Mouse (Mus musculus) A20 (cell line): ENCODE results near the gene Ccdc148.

Experiments
- DNase-seq: peaks from one replicate; pipeline ENCODE4 v3.0.0-alpha.2; 2011; ENCODE audit warnings: low read depth, low spot score

The Ccdc148 gene

DNA sequence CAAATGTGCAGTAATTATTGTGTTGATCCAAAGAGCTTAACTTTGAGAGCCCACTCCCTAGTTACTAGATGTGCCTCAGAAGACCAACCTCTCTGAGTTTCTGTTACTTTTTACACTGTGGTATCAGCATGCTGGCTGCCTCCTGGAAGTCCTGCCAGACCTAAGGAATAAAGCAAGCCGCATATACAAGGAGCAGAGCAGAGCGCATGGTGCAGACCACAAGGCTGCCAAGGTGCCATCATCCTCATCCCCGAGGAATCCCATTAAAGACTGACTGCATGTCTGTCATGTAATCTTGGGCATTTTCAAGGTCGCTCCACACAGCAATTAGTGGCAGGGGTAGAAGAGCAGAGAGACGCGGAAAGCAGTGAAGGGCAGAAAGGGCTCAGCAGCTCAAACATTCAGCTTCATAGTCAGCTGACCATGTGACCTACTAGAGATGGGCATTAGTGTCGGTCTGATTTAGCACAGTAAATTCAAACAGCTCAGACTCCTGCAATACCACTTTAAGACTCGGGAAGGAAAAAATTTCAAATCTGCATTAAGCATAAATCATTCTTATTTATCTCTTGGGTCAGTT is 110.1 kb downstream of the Ccdc148 start:
- no peak for DNase-seq

DNA sequence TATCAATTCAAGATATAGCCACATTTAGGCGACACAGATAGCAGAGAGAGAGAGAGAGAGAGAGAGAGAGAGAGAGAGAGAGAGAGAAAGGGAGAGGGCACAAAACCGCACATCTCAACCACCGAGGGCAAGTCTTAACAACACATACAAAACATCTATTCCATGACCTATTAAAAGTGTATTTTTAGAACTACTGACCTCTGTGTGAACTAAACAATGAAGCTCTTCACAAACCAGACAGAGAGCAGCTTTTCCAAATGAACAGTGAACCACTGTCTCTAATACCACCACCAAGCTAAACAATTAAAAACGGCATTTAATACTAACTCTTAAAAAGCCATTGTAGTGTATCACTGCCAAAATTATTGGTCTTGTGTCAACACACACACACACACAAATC is 110.8 kb downstream of the Ccdc148 start:
- no peak for DNase-seq

DNA sequence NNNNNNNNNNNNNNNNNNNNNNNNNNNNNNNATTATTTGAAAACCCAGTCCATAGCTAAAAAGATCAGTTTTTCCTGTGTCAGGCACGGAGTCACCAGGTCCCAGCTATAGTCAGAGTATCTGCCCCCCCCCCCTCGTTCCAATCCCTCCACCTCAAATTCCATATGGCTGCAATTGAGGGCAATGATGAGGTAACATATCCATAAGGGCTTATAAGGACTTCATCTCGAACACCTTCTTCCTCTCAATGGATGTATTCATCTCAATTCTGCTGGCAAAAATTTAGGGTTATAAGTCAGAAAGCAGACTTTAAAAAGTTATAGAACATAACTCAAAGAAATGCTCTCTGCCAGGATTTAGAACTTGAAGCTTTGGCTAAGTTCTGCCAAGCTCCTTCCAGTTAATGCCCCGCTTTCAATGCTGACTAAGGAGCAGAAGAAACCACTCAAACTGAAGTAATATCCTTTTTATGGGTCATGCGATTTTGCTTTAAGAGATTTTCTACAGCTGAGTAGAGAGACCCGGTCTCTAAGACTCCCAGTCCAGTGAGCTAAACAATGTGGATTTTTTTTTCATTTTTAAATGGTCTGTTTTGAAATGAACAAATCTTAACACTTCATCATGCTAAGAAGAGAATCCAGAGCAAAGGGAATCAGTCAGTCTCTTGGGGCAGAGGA is 111.6 kb downstream of the Ccdc148 start:
- DNase-seq: no peak

DNA sequence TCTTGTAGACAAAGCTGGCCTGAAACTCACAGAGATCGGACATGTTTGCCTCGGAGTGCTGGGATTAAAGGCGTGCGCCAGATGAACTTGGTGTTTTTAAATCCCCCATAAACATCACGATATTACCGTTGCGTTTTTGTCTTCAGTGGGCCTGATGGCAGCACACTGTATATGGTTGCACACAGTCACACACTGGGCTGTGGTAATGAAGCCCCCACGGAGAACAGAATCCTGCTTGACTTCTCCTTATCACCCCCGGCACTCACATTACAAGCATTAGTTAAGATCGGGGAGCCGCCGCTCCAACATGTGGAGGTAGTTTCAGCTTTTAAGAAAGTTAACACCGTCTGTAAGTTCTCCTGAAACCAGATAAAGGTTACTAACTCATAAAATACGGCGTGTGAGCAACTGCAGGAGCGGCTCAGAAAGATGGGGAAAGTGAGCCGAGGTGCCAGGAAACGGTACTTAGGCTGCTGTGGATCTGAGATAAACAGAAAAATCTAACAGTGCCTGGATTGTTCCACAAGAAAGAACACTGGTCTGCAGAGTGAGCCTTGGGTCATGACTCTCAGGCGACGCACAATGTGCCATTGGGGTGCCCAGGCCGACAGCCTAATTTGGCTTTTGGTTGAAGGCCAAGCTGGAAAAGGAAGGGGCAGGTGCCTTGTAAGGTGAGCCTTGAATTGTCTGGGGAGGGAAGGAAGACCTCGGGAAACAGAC is 117.0 kb downstream of the Ccdc148 start:
- no peak for DNase-seq

DNA sequence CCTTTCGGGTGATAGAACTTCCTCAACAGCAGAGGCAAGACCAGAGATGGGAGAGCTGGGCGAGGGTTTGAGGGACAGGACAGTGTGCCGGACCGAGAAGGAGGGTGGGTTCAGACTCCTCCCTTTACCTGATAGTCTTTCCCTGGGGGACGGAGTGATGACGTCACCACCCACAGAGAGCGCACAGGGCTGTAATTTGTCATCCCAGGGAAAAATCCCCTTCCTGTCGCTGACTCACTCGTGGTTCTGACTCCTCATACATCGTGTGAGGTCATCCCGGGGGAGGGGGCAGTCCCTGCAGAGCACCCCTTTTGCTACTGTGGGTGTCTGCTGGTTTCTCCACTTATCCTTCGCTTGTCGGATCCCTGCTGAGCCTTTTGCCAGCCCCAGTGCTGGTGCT is 117.9 kb downstream of the Ccdc148 start:
- DNase-seq: no peak

DNA sequence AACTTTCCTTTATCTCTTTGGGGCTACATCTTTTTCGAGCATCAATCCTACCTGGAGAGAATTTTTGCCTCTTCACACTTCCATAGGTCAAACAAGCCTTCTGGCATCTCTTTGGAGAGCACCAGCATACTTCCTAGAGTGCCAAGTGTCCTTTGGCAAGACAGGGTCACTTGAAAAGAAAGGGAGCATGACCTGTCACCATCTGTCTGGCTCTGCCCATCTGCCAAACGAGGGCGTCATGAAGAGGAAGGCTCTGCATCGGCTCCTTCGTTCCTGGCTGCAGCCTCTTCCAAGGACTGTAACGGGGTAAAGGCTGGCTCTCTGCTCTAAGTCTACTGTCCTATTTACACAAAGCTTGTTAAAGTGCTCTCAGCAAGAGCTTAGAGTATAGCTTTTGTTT is 124.0 kb downstream of the Ccdc148 start:
- no peak for DNase-seq

DNA sequence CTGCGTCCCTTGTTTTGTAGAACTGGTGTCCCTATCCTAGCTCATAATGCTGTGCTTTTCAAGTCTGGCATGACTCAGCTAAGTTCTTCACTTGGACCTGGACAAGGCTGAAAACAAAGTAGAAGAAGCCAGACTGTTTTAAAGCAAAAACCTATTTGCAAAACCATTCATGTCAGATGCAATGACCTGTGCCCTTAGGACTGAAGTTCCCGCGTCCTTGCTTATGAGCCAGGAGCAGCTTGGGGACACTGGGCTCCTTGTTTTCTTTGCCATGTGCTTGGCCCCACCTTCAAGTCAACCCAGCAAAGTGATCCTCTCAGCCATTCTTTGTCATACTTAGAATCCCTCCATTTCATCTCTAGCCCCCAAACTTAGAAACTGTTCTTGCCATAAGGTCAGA is 125.3 kb downstream of the Ccdc148 start:
- DNase-seq: no peak

DNA sequence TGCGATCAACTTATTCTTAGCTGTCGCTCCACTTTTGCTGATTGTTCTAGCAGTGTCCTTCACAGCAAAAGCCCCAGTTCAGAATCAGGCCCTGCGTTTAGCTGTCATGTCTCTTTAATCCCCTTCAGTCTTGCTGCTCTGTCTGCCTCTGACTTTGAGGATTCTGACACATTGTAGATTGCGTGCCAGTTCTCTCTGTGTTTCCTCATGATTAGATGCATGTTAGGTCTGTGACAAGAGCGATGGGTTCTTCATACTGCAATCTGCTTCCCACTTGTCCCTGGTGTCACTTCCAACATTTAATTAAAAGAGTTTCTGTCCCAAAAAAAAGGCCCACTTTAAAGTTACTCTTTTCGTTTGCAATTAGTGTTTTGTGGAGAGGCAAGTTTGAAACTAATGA is 126.2 kb downstream of the Ccdc148 start:
- DNase-seq: no peak

DNA sequence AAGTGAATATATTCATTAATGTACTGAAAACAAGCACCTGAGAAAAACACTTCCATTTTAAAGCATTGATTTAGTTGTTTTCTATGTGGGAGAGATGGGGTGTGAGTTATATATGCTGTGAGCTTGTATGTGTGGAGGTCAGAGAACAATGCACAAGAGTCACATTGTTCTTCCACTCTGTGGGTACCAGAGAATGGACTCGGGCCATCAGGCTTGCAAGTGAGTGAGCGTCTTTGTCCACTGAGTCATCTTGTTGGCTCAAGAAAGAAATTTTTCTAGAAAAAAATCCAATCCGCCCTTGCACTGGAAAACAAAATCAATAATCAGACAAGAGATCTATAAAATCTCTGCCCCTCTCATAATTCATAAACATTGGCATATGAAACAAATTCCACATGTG is 135.9 kb downstream of the Ccdc148 start:
- no peak for DNase-seq

DNA sequence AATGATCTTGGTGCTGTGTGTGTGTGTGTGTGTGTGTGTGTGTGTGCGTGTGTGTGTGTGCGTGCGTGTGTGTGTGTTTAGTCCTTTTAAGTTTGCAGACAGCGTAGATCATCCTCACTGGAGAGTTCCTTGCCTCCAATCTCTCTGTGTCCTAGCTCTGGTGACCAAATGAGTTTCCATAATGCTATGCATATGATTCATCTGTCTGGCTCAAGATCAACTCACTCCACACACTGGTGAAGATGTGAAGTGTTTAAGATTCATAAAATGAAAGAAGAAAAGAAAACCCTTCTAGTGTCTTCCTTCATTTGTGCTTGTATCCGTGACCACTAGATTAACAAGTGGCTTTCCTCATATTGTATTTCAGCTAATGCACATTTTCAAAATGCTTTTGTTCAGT is 153.1 kb downstream of the Ccdc148 start:
- DNase-seq: no peak

DNA sequence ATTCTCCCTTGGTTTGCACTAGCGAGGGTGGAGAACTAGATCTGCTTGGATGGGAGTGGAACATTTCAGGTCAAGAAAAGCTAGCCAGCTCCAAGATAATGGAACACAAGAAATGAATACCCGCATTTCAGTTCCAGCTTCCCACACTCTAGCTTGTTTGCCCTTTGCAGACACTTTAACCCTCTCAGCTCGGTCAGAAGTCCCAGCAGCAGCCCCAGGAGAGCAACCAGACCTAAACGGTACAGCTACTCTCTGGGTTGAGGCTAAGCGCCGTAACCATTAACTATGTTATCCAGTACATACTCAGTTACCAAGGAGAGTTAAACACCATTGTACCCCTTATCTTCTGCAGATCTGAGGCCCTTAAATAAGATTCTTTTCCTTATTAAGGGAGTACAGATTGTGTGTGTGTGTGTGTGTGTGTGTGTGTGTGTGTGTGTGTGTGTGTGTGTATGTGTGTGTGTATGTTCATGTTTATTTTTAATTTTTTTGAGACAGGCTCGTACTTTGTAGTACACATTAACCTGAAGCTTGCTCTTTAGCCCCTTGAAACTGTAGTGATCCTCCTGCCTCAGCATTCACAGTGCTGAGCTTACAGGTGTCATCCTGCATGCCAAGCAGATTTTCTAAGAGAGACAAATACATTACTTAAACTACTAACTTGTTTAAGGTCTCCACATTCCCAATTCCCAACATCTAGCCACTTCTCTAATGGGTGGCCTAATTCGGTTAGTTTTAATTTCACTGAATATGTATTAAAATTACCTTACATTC is 153.7 kb downstream of the Ccdc148 start:
- no peak for DNase-seq

DNA sequence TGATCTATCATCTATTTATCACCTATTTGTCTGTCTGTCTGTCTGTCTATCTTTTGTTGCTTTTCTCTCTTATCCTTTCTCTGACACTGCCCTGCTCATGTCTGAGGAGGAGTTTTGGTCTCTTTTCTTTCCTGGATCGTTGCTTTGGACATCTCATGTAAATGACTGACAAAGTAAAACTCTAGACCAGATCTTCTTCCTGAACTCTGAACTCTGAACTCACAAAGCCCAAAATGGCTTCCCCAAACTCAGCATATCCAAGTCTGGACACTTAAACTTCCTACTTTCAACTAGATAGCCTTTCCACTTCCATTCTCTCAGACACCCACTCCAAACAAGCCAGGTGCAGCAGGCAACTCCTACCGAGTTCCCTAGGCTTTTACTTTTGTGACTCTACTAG is 163.3 kb downstream of the Ccdc148 start:
- DNase-seq: no peak

DNA sequence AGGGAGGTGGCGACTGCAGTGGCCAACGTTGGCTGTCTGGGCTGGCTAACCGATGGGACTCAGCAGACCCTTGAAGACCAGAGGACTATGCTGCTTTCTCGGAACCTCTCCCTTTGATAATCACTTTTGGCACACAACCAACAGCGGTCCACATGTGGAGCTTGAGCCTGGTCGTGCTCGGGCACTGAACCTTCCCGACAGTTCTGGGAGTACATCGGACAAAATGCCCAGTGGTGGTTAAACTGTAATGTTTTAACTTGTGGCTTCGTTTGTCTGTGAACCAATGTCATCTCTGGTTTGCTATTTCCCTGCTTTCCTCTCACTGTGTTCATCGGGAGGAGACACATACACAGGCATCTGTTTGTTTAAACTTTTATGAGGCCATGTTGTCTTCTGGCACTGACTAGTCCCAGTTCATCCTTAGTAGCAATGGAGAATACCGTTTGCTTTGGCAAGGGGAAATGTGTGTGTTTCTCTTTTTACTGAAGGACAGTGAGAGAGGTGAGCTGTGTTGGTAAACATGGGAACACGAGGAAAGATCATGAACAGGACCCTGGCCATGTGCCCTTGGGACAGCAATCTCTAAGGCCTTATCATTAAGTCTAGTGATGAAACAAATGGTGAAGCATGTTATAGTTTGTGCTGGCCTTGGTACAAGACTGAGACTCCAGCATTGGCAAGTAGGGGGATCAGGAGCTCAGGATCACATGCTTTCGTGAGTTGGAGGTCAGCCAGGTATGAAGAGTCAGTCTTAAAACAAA is 167.9 kb downstream of the Ccdc148 start:
- no peak for DNase-seq

DNA sequence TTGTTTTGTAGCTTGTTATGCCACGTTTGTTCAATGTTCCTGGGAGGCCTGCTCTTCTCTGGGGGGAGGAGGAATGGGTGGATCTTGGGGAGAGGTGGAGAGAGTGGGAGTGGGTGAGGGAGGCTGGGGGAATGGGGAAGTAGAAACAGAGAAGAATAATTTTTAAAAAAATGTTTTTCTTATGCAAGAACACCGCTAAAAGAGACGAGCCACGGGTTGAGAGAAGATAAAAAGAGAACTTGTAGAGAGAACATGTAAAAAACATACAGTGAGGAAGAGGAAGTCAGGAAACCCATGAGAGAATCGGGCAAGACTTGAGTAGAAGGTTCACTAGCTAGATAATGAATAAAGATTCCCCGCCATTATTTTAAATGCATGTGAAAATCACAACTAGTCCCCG is 182.4 kb downstream of the Ccdc148 start:
- DNase-seq: no peak

DNA sequence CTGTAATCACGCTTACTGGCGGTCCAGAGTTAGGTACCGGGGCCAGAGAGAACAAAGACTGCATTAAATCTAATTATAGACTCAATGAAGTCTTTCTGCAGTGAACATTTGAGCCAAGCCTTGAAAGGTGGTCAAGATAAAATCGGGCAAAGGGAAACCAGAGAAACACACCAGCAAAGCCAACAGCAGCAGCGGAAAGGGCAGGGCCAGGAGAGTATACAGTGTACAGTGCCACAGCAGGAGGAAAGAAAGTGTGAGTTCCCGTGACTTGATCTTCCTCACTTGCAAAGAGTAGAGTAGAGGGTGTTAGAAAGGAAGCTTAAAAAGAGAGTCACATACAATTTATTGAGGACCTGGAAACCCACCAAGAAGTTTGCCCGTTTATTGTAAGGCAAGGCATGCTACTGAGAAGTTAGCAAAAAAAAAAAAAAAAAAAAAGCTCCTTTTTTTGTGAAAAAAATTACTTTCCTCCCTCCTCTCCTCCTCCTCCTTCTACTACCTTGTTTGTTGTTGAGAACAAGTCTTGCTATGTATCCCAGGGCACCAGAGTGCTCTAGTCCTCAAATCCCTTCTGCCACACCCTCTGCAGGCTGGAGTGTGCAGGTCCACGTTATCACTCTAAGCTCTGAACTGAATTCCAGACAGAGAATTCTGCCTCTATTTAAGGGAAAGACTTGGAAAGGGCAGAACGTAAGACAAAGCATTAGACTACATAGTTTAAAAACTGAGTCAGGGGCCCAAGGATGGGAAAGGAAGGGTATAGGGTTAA is 188.8 kb downstream of the Ccdc148 start:
- DNase-seq: no peak

DNA sequence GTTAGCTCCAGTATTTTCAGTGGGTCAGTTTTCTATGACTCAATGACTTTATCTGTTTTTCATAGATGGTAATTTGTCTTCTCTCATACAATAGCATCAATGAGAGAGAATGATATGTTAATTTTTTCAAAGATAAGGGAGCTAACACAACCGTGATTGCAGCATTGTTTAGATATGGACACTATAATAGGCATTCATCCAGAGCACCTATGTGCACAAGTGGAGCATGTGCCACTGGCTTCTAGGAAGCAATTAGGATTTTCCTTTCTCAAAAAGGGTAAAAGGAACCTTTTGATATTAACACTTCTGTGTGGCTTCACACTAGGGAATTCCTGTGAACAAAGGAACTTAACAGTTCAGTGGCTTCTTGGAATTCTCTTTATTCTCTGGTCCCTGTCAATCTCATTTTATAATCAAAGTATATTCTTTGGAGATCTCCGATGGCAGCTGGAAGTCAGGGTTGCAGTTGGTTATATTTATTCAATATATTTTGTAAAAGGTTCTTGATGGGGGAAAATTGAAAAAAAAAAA is 203.6 kb downstream of the Ccdc148 start:
- DNase-seq: no peak

DNA sequence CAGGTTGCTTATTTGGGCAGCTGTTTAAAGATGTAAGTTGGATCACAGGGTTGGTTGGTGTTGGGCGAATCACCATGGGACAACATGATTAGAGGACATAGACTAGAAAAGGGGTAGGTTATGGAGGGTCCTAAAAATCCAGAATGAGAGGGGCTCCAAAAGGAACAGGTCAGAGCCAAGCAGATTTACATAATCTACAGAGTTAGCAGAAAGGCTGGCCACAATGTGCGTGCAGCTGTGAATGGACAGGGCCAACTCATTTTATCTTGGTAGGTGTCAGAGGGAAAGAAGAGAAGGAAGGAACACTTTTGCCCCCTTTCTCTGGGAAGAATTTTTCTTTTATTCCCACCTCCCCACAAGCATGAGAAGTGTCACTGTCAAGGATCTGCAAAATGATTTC is 204.1 kb downstream of the Ccdc148 start:
- no peak for DNase-seq

DNA sequence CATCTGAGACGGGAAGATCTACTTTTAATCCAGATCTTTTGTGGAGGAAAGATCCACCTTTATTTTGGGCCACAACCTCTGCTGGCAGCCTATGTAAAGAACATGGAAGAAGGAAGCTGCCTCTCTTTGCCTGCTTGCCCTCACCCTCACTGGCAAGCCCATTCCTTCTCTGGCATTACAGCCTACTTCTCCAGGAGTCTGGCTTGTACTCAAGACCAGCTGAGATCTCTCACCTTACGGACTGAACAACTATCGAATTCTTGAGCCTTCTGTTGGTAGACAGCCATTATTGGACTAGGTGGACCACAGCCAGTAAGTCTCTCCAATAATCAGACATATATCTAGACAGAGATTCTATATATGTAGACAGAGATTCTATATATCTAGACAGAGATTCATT is 208.4 kb downstream of the Ccdc148 start:
- DNase-seq: no peak

DNA sequence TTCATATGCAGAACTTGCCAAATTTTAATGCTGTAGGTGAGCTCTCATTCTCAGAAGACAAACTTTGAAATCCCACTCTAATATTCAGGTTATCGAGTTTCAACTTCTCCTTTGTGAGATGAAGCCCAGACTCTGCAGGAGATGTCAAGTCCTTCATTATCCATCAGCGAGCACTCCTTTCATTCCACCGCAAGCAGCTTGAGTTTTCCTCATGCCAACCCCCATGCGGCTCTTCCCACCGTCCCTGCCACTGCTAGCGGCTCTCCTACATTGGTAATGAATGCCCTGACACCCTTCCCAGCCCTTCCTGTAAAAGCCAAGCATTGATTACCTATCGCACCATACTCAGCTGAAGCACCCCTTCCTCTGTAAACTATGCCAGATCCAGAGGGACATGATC is 211.7 kb downstream of the Ccdc148 start:
- DNase-seq: no peak

DNA sequence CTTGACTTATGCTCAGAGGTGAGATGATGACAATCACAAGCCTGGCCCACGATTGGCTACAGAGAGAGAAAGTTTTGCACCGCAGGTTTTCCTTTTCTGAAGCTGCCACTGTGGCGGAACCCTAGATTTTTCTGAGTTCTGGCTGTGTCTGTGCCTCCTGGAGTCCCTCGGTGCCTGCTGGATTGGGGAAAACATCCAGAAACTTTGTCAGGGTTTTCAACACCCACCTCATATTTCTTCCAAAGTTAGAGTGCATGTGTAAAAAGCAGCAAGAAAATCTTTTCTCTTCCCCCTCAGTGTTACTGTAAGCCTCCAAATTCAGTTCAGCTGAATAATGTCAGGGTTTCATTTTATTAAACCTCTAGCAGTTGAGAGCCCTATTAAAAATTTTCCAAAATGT is 219.1 kb downstream of the Ccdc148 start:
- DNase-seq: no peak

DNA sequence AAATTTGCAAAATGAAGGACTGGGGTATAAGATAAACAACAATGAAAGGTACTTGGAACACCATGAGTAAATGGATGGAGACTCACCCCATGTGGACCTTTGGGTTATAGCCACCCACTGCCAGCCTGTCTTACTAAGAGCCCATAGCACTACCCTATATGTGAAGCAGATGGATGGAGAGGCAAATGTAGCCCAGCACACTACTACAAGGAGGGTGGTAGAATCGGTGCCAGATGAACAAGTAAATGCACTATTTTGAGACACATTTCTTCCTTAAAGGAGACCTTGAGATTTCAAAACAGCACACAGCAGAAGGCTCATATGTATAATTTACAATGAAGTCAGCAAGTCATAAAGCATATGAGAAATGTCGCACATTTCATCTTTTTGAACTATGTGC is 234.9 kb downstream of the Ccdc148 start:
- no peak for DNase-seq
